Mouse (Mus musculus) ES-Bruce4 (cell line): Measurements from ENCODE around the gene Gm49366.

ENCODE experiments used
- CTCF ChIP-seq: IDR thresholded peaks from one replicate; pipeline ENCODE4 v1.8.1; 2011; ENCODE audit warnings: low read depth, low read length
- POLR2A ChIP-seq: IDR thresholded peaks from one replicate; pipeline ENCODE4 v1.8.1; 2011; ENCODE audit warnings: low read length; ENCODE audit not compliant: insufficient read depth

GRCm38 (mm10) chr12:84067752-84068151, 29.0 kb downstream of the Gm49366 start:
- TF ChIP-seq CTCF: no peak
- no peak for TF ChIP-seq POLR2A
